Mouse (Mus musculus): ENCODE results near the gene Tfdp2. TPM values are rescaled to one million over a fixed set of nuclear protein-coding genes. Genes with fewer than 3 reads are reported as not detected.

Tfdp2 gene
- 6.7 TPM for polyA plus RNA-seq (2012; fragmentation: generic; extraction: Trizol)
- long read RNA-seq, experiment 1, full-length matches to known transcripts, result 6 of 19 reads
- long read RNA-seq, experiment 1, partial matches to known transcripts, result 1 of 19 reads
- long read RNA-seq, experiment 1, other reads (novel, unspliced or antisense), result 12 of 19 reads
- long read RNA-seq, experiment 2, full-length matches to known transcripts, result 24 of 113 reads
- long read RNA-seq, experiment 2, partial matches to known transcripts, result 4 of 113 reads
- long read RNA-seq, experiment 2, other reads (novel, unspliced or antisense), result 85 of 113 reads

- Histone ChIP-seq H3K27me3 (ENCODE audit: control insufficient read depth, insufficient read depth, insufficient read length) (no peaks in the 10 kb centered on the region), H3ac (ENCODE audit: control insufficient read depth, insufficient read length, low read depth) (peak within 1 kb of the TSS; percentile 64), H3K79me3 (ENCODE audit: low read depth) (no peaks in the 10 kb centered on the region), H3K36me3 (ENCODE audit: control insufficient read depth, insufficient read depth) (no peaks in the 10 kb centered on the region), H3K79me2 (ENCODE audit: control insufficient read depth, insufficient read depth) (no peaks in the 10 kb centered on the region), H3K4me3 (ENCODE audit: insufficient read depth, poor library complexity, severe bottlenecking) (peak within 1 kb of the TSS; percentile 39)
- peak; percentile 30 for TF ChIP-seq CTCF (IDR thresholded peaks at IDR 0.05; ENCODE audit: control insufficient read depth, insufficient read depth, insufficient read length)
- peak; percentile 72 for TF ChIP-seq MAX (IDR thresholded peaks at IDR 0.05)
- no peak for TF ChIP-seq MYOD1 (IDR thresholded peaks at IDR 0.05; ENCODE audit: control insufficient read depth, insufficient read length, low read depth)
- no peak for TF ChIP-seq USF1 (IDR thresholded peaks at IDR 0.05; ENCODE audit: low read depth)
- TF ChIP-seq FOSL1 (IDR thresholded peaks at IDR 0.05; ENCODE audit: insufficient read depth, low read length, poor library complexity, severe bottlenecking), result no peak
Observed at GRCm38 (mm10) chr9:96195885-96196622, at the start of gene Tfdp2. TSS of gene Tfdp2 (plus strand) at chr9:96196275.

DNA sequence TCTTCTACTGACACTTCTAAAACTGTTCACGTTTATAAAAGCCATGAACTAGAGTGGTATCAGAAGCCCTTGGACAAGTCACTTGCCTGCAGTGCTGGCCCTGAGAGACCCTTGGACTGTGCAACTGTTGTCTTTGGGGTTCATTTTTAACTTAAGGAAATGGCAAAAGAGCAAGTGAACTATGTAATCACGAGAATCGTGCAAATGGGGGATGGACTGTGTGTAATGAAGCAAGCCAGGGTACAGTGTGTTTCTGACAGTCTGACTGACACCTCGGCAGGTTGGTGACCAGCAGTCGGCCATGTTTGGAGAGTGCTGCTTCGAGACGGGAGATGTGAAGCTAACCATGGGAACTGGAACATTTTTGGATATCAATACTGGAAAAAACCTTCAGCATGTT, 43.3 kb upstream of the Tfdp2 start:
- H3ac ChIP-seq (ENCODE audit: control insufficient read depth, insufficient read length, low read depth), result no peak overlapping the region
- H3K4me3 ChIP-seq (ENCODE audit: insufficient read depth, poor library complexity, severe bottlenecking), result no peak overlapping the region
- no peaks in the 10 kb centered on the region for H3K79me3 ChIP-seq (ENCODE audit: low read depth)
- TF ChIP-seq CEBPB (IDR thresholded peaks at IDR 0.05; ENCODE audit: low read depth) (no peak), FOSL1 (IDR thresholded peaks at IDR 0.05; ENCODE audit: insufficient read depth, low read length, poor library complexity, severe bottlenecking) (no peak), USF1 (IDR thresholded peaks at IDR 0.05; ENCODE audit: low read depth) (no peak), MAX (IDR thresholded peaks at IDR 0.05) (no peak), MYOD1 (IDR thresholded peaks at IDR 0.05; ENCODE audit: control insufficient read depth, insufficient read length, low read depth) (no peak), MYOG (IDR thresholded peaks at IDR 0.05; ENCODE audit: control insufficient read depth, extremely low read depth, insufficient read length) (no peak), CTCF (IDR thresholded peaks at IDR 0.05; ENCODE audit: control insufficient read depth, insufficient read depth, insufficient read length) (no peak)
- H3K36me3 ChIP-seq (ENCODE audit: control insufficient read depth, insufficient read depth), result no peaks in the 10 kb centered on the region
- no peaks in the 10 kb centered on the region for H3K79me2 ChIP-seq (ENCODE audit: control insufficient read depth, insufficient read depth)
- H3K27me3 ChIP-seq (ENCODE audit: control insufficient read depth, insufficient read depth, insufficient read length), result no peaks in the 10 kb centered on the region

- TF ChIP-seq CEBPB (IDR thresholded peaks at IDR 0.05; ENCODE audit: low read depth) (no peak), USF1 (IDR thresholded peaks at IDR 0.05; ENCODE audit: low read depth) (no peak), FOSL1 (IDR thresholded peaks at IDR 0.05; ENCODE audit: insufficient read depth, low read length, poor library complexity, severe bottlenecking) (no peak), MYOG (IDR thresholded peaks at IDR 0.05; ENCODE audit: control insufficient read depth, extremely low read depth, insufficient read length) (no peak), MYOD1 (IDR thresholded peaks at IDR 0.05; ENCODE audit: control insufficient read depth, insufficient read length, low read depth) (no peak), MAX (IDR thresholded peaks at IDR 0.05) (no peak), CTCF (IDR thresholded peaks at IDR 0.05; ENCODE audit: control insufficient read depth, insufficient read depth, insufficient read length) (no peak)
- Histone ChIP-seq H3K4me3 (ENCODE audit: insufficient read depth, poor library complexity, severe bottlenecking) (no peak overlapping the region), H3K79me2 (ENCODE audit: control insufficient read depth, insufficient read depth) (no peaks in the 10 kb centered on the region), H3K36me3 (ENCODE audit: control insufficient read depth, insufficient read depth) (no peaks in the 10 kb centered on the region), H3K79me3 (ENCODE audit: low read depth) (no peaks in the 10 kb centered on the region), H3ac (ENCODE audit: control insufficient read depth, insufficient read length, low read depth) (no peak overlapping the region), H3K27me3 (ENCODE audit: control insufficient read depth, insufficient read depth, insufficient read length) (no peaks in the 10 kb centered on the region)
Observed at GRCm38 (mm10) chr9:96158431-96158830, 37.6 kb upstream of the Tfdp2 start.

GRCm38 (mm10) chr9:96159047-96159446, 37.0 kb upstream of the Tfdp2 start:
- TF ChIP-seq FOSL1 (IDR thresholded peaks at IDR 0.05; ENCODE audit: insufficient read depth, low read length, poor library complexity, severe bottlenecking) (no peak), MAX (IDR thresholded peaks at IDR 0.05) (no peak), MYOD1 (IDR thresholded peaks at IDR 0.05; ENCODE audit: control insufficient read depth, insufficient read length, low read depth) (no peak), MYOG (IDR thresholded peaks at IDR 0.05; ENCODE audit: control insufficient read depth, extremely low read depth, insufficient read length) (no peak)
- no peak overlapping the region for H3K4me3 ChIP-seq (ENCODE audit: insufficient read depth, poor library complexity, severe bottlenecking)
- H3K27me3 ChIP-seq (ENCODE audit: control insufficient read depth, insufficient read depth, insufficient read length), result no peaks in the 10 kb centered on the region
- no peaks in the 10 kb centered on the region for H3K79me3 ChIP-seq (ENCODE audit: low read depth)
- no peak overlapping the region for H3ac ChIP-seq (ENCODE audit: control insufficient read depth, insufficient read length, low read depth)
- H3K79me2 ChIP-seq (ENCODE audit: control insufficient read depth, insufficient read depth), result no peaks in the 10 kb centered on the region
- no peaks in the 10 kb centered on the region for H3K36me3 ChIP-seq (ENCODE audit: control insufficient read depth, insufficient read depth)

- Histone ChIP-seq H3K27me3 (ENCODE audit: control insufficient read depth, insufficient read depth, insufficient read length) (no peaks in the 10 kb centered on the region), H3K4me3 (ENCODE audit: insufficient read depth, poor library complexity, severe bottlenecking) (no peak overlapping the region), H3K79me2 (ENCODE audit: control insufficient read depth, insufficient read depth) (no peaks in the 10 kb centered on the region), H3ac (ENCODE audit: control insufficient read depth, insufficient read length, low read depth) (no peak overlapping the region), H3K36me3 (ENCODE audit: control insufficient read depth, insufficient read depth) (no peaks in the 10 kb centered on the region), H3K79me3 (ENCODE audit: low read depth) (no peaks in the 10 kb centered on the region)
- TF ChIP-seq FOSL1 (IDR thresholded peaks at IDR 0.05; ENCODE audit: insufficient read depth, low read length, poor library complexity, severe bottlenecking) (no peak), CTCF (IDR thresholded peaks at IDR 0.05; ENCODE audit: control insufficient read depth, insufficient read depth, insufficient read length) (no peak), CEBPB (IDR thresholded peaks at IDR 0.05; ENCODE audit: low read depth) (no peak), MAX (IDR thresholded peaks at IDR 0.05) (no peak), USF1 (IDR thresholded peaks at IDR 0.05; ENCODE audit: low read depth) (no peak), MYOD1 (IDR thresholded peaks at IDR 0.05; ENCODE audit: control insufficient read depth, insufficient read length, low read depth) (no peak), MYOG (IDR thresholded peaks at IDR 0.05; ENCODE audit: control insufficient read depth, extremely low read depth, insufficient read length) (no peak)
Observed at GRCm38 (mm10) chr9:96160767-96161166, 35.3 kb upstream of the Tfdp2 start.
